In the genomic region with DNA sequence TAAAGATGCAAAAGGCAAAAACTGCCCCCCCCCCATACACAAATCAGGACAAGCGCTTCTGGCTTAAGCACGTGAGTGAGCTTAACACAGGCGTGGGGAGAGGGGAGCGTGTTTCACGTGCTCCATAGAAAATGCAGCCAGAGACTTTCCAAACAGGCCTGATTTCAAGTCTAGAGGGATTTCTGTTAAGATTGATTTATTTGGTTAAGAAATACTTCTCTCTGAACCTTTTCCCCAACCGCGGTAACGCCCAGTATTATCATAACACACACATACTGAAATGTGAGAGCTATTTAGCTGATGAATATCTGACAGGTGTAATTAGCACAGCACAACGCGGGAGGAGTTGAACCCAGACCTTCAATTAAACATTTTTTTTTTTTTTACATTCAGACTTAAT, we compare ENCODE assay signal across 25 mouse cellular contexts. TPM values are rescaled to one million over a fixed set of nuclear protein-coding genes. Genes with fewer than 3 reads are reported as not detected.
DNase-seq lines count a peak whose midpoint lies in the region; ATAC-seq and TF ChIP-seq lines count a peak whose summit lies in the region.
"Had no signal": no experiment of that assay in that cellular context is flagged by ENCODE, and none has a peak within 500 bp of the region (broad histone marks: within the 10 kb centered on the region; RNA-seq: fewer than 3 reads in every experiment).

No protein-coding gene starts in this region.

- no peak overlapping the region for H3K4me2 ChIP-seq in midbrain, embryonic 14.5 days (ENCODE audit: low read length)
- H3K4me2 ChIP-seq in midbrain, embryonic 13.5 days (replicated peaks): no peak overlapping the region
- H3K4me2 ChIP-seq: hindbrain, embryonic 14.5 days; intestine, embryonic 15.5 days; limb, embryonic 13.5 days; liver, embryonic 15.5 days had no signal

- no peaks in the 10 kb centered on the region for H3K27me3 ChIP-seq in midbrain, embryonic 14.5 days (ENCODE audit: control insufficient read depth, insufficient read depth, low read length)
- H3K27me3 ChIP-seq in midbrain, embryonic 13.5 days: no peaks in the 10 kb centered on the region
- H3K27me3 ChIP-seq: intestine, embryonic 15.5 days; limb, embryonic 13.5 days; liver, embryonic 15.5 days had no signal

- WGBS in midbrain, embryonic 14.5 days: 52% methylated on average over 10 of the region's 10 CpGs
- WGBS in midbrain, embryonic 13.5 days: 60% methylated on average over 10 of the region's 10 CpGs

- H3K9me3 ChIP-seq in midbrain, embryonic 14.5 days (ENCODE audit: control insufficient read depth, low read length): no peaks in the 10 kb centered on the region
- no peaks in the 10 kb centered on the region for H3K9me3 ChIP-seq in midbrain, embryonic 13.5 days
- H3K9me3 ChIP-seq: intestine, embryonic 15.5 days; limb, embryonic 13.5 days; liver, embryonic 15.5 days had no signal

- H3K27ac ChIP-seq in gastrocnemius, adult 2 months: peak overlapping the region; percentile 66
- no peak overlapping the region for H3K27ac ChIP-seq in midbrain, embryonic 14.5 days (replicated peaks; ENCODE audit: low read depth, low read length)
- no peak overlapping the region for H3K27ac ChIP-seq in midbrain, embryonic 13.5 days
- H3K27ac ChIP-seq: hindbrain, embryonic 14.5 days; intestine, embryonic 15.5 days; limb, embryonic 13.5 days; liver, embryonic 15.5 days had no signal

- TF ChIP-seq CTCF in gastrocnemius, adult 2 months (IDR thresholded peaks at IDR 0.05): no peak

- intact Hi-C loops in gastrocnemius, adult 2 months (cut with DNase I): no loop called here

- no peak overlapping the region for H3K9ac ChIP-seq in midbrain, embryonic 14.5 days (replicated peaks; ENCODE audit: low read length)
- H3K9ac ChIP-seq in midbrain, embryonic 13.5 days (replicated peaks): no peak overlapping the region
- H3K9ac ChIP-seq: hindbrain, embryonic 14.5 days; intestine, embryonic 15.5 days; limb, embryonic 13.5 days; liver, embryonic 15.5 days had no signal

- no peaks in the 10 kb centered on the region for H3K36me3 ChIP-seq in midbrain, embryonic 14.5 days (ENCODE audit: control insufficient read depth, insufficient read depth, low read length)
- no peaks in the 10 kb centered on the region for H3K36me3 ChIP-seq in midbrain, embryonic 13.5 days
- H3K36me3 ChIP-seq: intestine, embryonic 15.5 days; liver, embryonic 15.5 days had no signal

- H3K4me3 ChIP-seq in gastrocnemius, adult 2 months: no peak overlapping the region
- no peak overlapping the region for H3K4me3 ChIP-seq in midbrain, embryonic 14.5 days (replicated peaks; ENCODE audit: low read depth, low read length)
- H3K4me3 ChIP-seq in midbrain, embryonic 13.5 days (replicated peaks): no peak overlapping the region
- H3K4me3 ChIP-seq: intestine, embryonic 15.5 days; limb, embryonic 13.5 days; liver, embryonic 15.5 days had no signal

- 0 out of 2 replicates have a peak, but pooled peaks cover 3% of the 10 kb centered on the region for H3K4me1 ChIP-seq in midbrain, embryonic 14.5 days (ENCODE audit: control insufficient read depth, insufficient read depth, low read length)
- H3K4me1 ChIP-seq in midbrain, embryonic 13.5 days (replicated peaks): 0 out of 2 replicates have a peak, but pooled peaks cover 9% of the 10 kb centered on the region
- H3K4me1 ChIP-seq: liver, embryonic 15.5 days had no signal

- no peak for DNase-seq in gastrocnemius, adult 2 months
- DNase-seq in gastrocnemius, postnatal 25 days: no peak
- peak; percentile 31 for DNase-seq in midbrain, embryonic 14.5 days
- DNase-seq in skeletal muscle tissue, adult 2 months (ENCODE audit: low read depth, low spot score): peak; percentile 13
- no peak for DNase-seq in kidney, postnatal 36 days
- no peak for DNase-seq in ovary, postnatal 14 days (ENCODE audit: low spot score)
- DNase-seq: adrenal gland, adult 8-10 months; cerebellum, postnatal 10 days; heart, postnatal 36 days; kidney, postnatal 4 days; layer of hippocampus, adult 9-11 months; lung, postnatal 4 days; thymus, postnatal 14 days had no signal

- ATAC-seq in midbrain, embryonic 14.5 days (ENCODE audit: low FRiP score, low TSS enrichment): no peak
- no peak for ATAC-seq in midbrain, embryonic 13.5 days
- ATAC-seq: forebrain, embryonic 16.5 days; intestine, embryonic 15.5 days had no signal

RNA-seq across cellular contexts. Expression of gene Cldn22, which starts 0.5 kb away (rescaled TPM):
- total RNA-seq in gastrocnemius, adult 2 months (2021): under 1 TPM; 0.31 TPM
- under 1 TPM; 0.64 to 0.67 TPM for total RNA-seq in gastrocnemius, postnatal 25 days (2021)
- polyA plus RNA-seq in midbrain, embryonic 14.5 days (2014; fragmentation: Nextera tagmentation; extraction: Ambion mirVana): not detected in 2 replicates
- not detected in 2 replicates for polyA plus RNA-seq in midbrain, embryonic 13.5 days (2015; fragmentation: Nextera tagmentation; extraction: Ambion mirVana)
- total RNA-seq: heart, postnatal 36 days had no signal
- polyA plus RNA-seq: forebrain, embryonic 16.5 days; heart, embryonic 14.5 days; hindbrain, embryonic 14.5 days; intestine, embryonic 15.5 days; kidney, embryonic 14.5 days; limb, embryonic 13.5 days; liver, embryonic 15.5 days; small intestine, adult 2 months had no signal

RNA-seq across cellular contexts. Expression of gene Cldn24, which starts 1.8 kb away (rescaled TPM):
- not detected for total RNA-seq in gastrocnemius, adult 2 months (2021)
- total RNA-seq in gastrocnemius, postnatal 25 days (2021): not detected
- not detected in 2 replicates for polyA plus RNA-seq in midbrain, embryonic 14.5 days (2014; fragmentation: Nextera tagmentation; extraction: Ambion mirVana)
- not detected in 2 replicates for polyA plus RNA-seq in midbrain, embryonic 13.5 days (2015; fragmentation: Nextera tagmentation; extraction: Ambion mirVana)
- total RNA-seq: adrenal gland, adult 8-10 months; gastrocnemius, adult 8-10 months; heart, adult 18-20 months; heart, postnatal 36 days; left cerebral cortex, postnatal 10 days had no signal
- polyA plus RNA-seq: forebrain, embryonic 16.5 days; heart, embryonic 14.5 days; hindbrain, embryonic 14.5 days; intestine, embryonic 15.5 days; kidney, embryonic 14.5 days; limb, embryonic 13.5 days; liver, embryonic 15.5 days had no signal

Comparison
In these comparisons a context has a peak if more than half of its experiments do, and no peak if none do; other contexts are left out.
1. DNase-seq: peak in midbrain, embryonic 14.5 days (single experiment) and skeletal muscle tissue, adult 2 months (single experiment); none in gastrocnemius, adult 2 months (single experiment), gastrocnemius, postnatal 25 days (single experiment), kidney, postnatal 36 days (0 of 2) and ovary, postnatal 14 days (single experiment).